Mouse (Mus musculus) heart, embryonic 16.5 days (tissue): ENCODE data around the gene Urad. TPM values are rescaled to one million over a fixed set of nuclear protein-coding genes. Genes with fewer than 3 reads are reported as not detected.

Experiments used
- ATAC-seq: fragments of 200-750 bp; cut with Nextera tagmentation; replicated peaks from 2 replicates; pipeline ENCODE4 v1.8.0; 2017; ENCODE audit warnings: moderate number of reproducible peaks; ENCODE audit not compliant: insufficient read depth, low FRiP score; ENCODE audit errors: extremely low read depth
- H3K27ac ChIP-seq: fragments of 300-500 bp; sonication (generic); 2 replicates; pipeline ENCODE4 v1.5.1; 2014; ENCODE audit warnings: mild to moderate bottlenecking, low read length, control low read depth, moderate library complexity
- H3K27me3 ChIP-seq: fragments of 300-500 bp; sonication (generic); 2 replicates; pipeline ENCODE4 v1.6.1; 2014; ENCODE audit warnings: low read length, mixed read lengths; ENCODE audit not compliant: control insufficient read depth, insufficient read depth
- H3K36me3 ChIP-seq: fragments of 300-500 bp; sonication (generic); 2 replicates; pipeline ENCODE4 v1.6.1; 2014; ENCODE audit not compliant: control insufficient read depth, insufficient read depth
- H3K4me1 ChIP-seq: fragments of 300-500 bp; sonication (generic); 2 replicates; pipeline ENCODE4 v1.6.1; 2014; ENCODE audit warnings: low read length, mixed read lengths; ENCODE audit not compliant: control insufficient read depth, insufficient read depth
- H3K4me2 ChIP-seq: fragments of 300-500 bp; sonication (generic); 2 replicates; pipeline ENCODE4 v1.6.1; 2014; ENCODE audit warnings: low read depth, mild to moderate bottlenecking, control low read depth, low read length
- H3K4me3 ChIP-seq: fragments of 300-500 bp; sonication (generic); 2 replicates; pipeline ENCODE4 v1.5.1; 2014; ENCODE audit warnings: mild to moderate bottlenecking, control low read depth, low read length
- H3K9ac ChIP-seq: fragments of 300-500 bp; sonication (generic); 2 replicates; pipeline ENCODE4 v1.6.1; 2014; ENCODE audit warnings: low read length, control low read depth
- H3K9me3 ChIP-seq: fragments of 300-500 bp; sonication (generic); replicated peaks from 2 replicates; pipeline ENCODE4 v1.6.1; 2016; ENCODE audit warnings: low read length; ENCODE audit not compliant: control insufficient read depth
- WGBS: fragments of 180-500 bp; shearing (Covaris S2); extraction: QIAGEN DNeasy Blood & Tissue Kit; methylation state at CpG from one replicate; pipeline ENCODE4 v1.1.7; 2014; 5-methylcytosine and 5-hydroxymethylcytosine counted together
- polyA plus RNA-seq: library from polyadenylated mRNA; unstranded; fragments of >200 nt; fragmentation: Nextera tagmentation; extraction: Ambion mirVana; gene quantifications from 2 replicates; pipeline ENCODE4 v1.2.1, GENCODE M21; 2015

The Urad gene
- polyA plus RNA-seq, 1 experiment from 2014 or later: not detected

GRCm38 (mm10) chr5:147315432-147316075 is 6.7 kb downstream of the Urad start:
- peak overlapping the region; percentile 20 for H3K4me3 ChIP-seq
- WGBS: 2% methylated on average over 25 of the region's 25 CpGs
- peak overlapping the region; percentile 30 for H3K4me2 ChIP-seq
- peaks cover 91% of the 10 kb centered on the region for H3K27me3 ChIP-seq
- no peak for ATAC-seq
- no peak overlapping the region for H3K9ac ChIP-seq
- H3K4me1 ChIP-seq: no peaks in the 10 kb centered on the region
- H3K27ac ChIP-seq: no peak overlapping the region
- no peaks in the 10 kb centered on the region for H3K36me3 ChIP-seq
- H3K9me3 ChIP-seq: no peaks in the 10 kb centered on the region

DNA sequence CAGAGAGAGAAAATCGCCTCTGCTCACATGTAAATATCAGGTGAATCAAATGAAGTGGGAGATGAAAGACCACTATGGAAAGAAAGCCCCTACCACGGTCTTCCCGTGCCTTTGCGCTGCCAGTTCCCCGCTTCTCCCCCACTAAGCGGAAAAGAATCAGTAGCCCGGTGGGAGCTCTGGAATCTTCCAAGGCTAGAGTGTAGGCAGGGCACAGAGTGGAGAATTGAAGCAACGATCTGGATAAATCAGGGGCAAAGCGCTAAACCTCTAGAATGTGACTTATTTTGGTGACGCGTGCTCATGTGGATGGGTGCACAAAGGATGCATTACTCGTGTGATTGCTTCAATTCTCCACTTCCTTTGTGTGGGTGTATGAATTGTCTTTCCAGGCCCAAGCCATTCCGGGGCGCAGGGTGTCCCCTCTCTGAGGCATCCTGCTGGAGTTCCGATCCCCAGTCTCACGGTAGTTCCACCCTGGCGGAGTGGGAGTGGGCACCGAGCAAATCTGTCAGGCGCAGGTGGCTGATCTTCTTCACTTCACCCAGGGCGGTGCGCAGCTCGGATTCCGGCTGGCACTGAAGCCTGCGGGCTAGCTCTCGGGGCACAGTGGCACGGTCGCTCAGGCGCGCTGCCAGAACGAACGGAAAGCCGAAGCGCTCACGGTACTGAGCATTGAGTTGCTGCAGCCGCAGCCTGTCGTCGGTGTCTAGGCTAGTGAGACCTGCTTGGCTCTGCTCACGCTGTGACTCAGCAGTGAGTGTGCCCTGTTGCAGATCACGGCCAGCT is 7.4 kb downstream of the Urad start:
- Histone ChIP-seq H3K4me2 (peak overlapping the region; percentile 30), H3K4me3 (peak overlapping the region; percentile 20), H3K9me3 (no peaks in the 10 kb centered on the region), H3K9ac (no peak overlapping the region), H3K27ac (no peak overlapping the region), H3K27me3 (peaks cover 94% of the 10 kb centered on the region), H3K4me1 (no peaks in the 10 kb centered on the region), H3K36me3 (no peaks in the 10 kb centered on the region)
- ATAC-seq: no peak; the same call in 1 of the 2 replicates
- 1% methylated on average over 39 of the region's 39 CpGs for WGBS

- H3K4me1 ChIP-seq: no peaks in the 10 kb centered on the region
- no peak overlapping the region for H3K27ac ChIP-seq
- H3K9ac ChIP-seq: no peak overlapping the region
- no peak overlapping the region for H3K4me2 ChIP-seq
- no peak for ATAC-seq
- H3K27me3 ChIP-seq: peaks cover 100% of the 10 kb centered on the region
- H3K36me3 ChIP-seq: no peaks in the 10 kb centered on the region
- no peak overlapping the region for H3K4me3 ChIP-seq
- no peaks in the 10 kb centered on the region for H3K9me3 ChIP-seq
- 2% methylated on average over 27 of the region's 27 CpGs for WGBS
Observed at GRCm38 (mm10) chr5:147312830-147313685, 9.2 kb downstream of the Urad start.

GRCm38 (mm10) chr5:147309786-147310185 is 12.5 kb downstream of the Urad start:
- H3K9me3 ChIP-seq: no peaks in the 10 kb centered on the region
- no peak; the same call in 1 of the 2 replicates for ATAC-seq
- H3K4me2 ChIP-seq: no peak overlapping the region
- WGBS: 7% methylated on average over 2 of the region's 2 CpGs
- H3K27ac ChIP-seq: no peak overlapping the region
- H3K27me3 ChIP-seq: peaks cover 100% of the 10 kb centered on the region
- no peaks in the 10 kb centered on the region for H3K36me3 ChIP-seq
- H3K4me3 ChIP-seq: no peak overlapping the region
- H3K4me1 ChIP-seq: peaks cover 6% of the 10 kb centered on the region; the same call in 1 of the 2 replicates
- H3K9ac ChIP-seq: no peak overlapping the region

GRCm38 (mm10) chr5:147308451-147308850 is 13.8 kb downstream of the Urad start:
- Histone ChIP-seq H3K27me3 (peaks cover 100% of the 10 kb centered on the region), H3K4me3 (no peak overlapping the region), H3K4me1 (peaks cover 6% of the 10 kb centered on the region; the same call in 1 of the 2 replicates), H3K9me3 (no peaks in the 10 kb centered on the region), H3K9ac (no peak overlapping the region), H3K4me2 (no peak overlapping the region), H3K27ac (no peak overlapping the region), H3K36me3 (no peaks in the 10 kb centered on the region)
- ATAC-seq: no peak
- WGBS: 9% methylated on average over 9 of the region's 9 CpGs

GRCm38 (mm10) chr5:147307398-147307785 is 14.8 kb downstream of the Urad start:
- Histone ChIP-seq H3K4me1 (peaks cover 6% of the 10 kb centered on the region; the same call in 1 of the 2 replicates), H3K36me3 (no peaks in the 10 kb centered on the region), H3K4me2 (no peak overlapping the region), H3K9ac (no peak overlapping the region), H3K4me3 (no peak overlapping the region), H3K27me3 (peaks cover 100% of the 10 kb centered on the region), H3K27ac (no peak overlapping the region), H3K9me3 (no peaks in the 10 kb centered on the region)
- WGBS: 3% methylated on average over 12 of the region's 12 CpGs
- no peak for ATAC-seq

- Histone ChIP-seq H3K4me2 (peak within 1 kb of the TSS; percentile 26; the same call in 1 of the 2 replicates), H3K9ac (no peak within 1 kb of the TSS), H3K4me1 (peaks cover 6% of the 10 kb centered on the region; the same call in 1 of the 2 replicates), H3K27ac (no peak within 1 kb of the TSS), H3K27me3 (peaks cover 99% of the 10 kb centered on the region), H3K36me3 (no peaks in the 10 kb centered on the region), H3K9me3 (no peaks in the 10 kb centered on the region), H3K4me3 (peak within 1 kb of the TSS; percentile 12; the same call in 1 of the 2 replicates)
- under 1% methylated on average over 62 of the region's 63 CpGs for WGBS
- no peak for ATAC-seq
Observed at GRCm38 (mm10) chr5:147306638-147307397, 15.4 kb downstream of the Urad start, which contains the start of gene Cdx2. Gene Cdx2, minus strand, starts transcription at chr5:147307270.
